Mouse (Mus musculus): ENCODE data around the gene Ptrh1. TPM values are rescaled to one million over a fixed set of nuclear protein-coding genes. Genes with fewer than 3 reads are reported as not detected.

Ptrh1 gene
- total RNA-seq, 2 experiments from 2014 or later: 2.6 to 4.2 TPM

DNA sequence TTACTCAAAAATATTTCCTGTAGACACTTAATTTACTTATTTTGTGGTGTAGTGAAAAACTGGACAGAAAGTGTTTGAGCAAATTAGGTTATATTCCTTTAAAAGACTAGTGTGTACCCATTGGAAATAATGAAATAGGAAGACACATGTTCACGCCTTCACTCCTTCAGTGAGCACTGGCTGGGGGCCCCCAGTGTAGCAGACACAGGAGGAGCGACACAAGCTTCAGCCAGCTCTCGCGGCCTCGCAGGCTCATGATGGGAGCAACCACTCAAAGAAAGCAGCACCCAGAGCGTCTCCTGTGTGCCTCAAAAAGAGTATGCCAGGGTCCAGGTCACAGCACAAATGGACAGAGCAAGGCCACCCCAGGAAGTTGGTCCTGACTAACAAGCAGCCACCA lies 50.2 kb downstream of the Ptrh1 start:
- intact Hi-C loops (cut with DNase I): no loop called here

More for the DNA sequence above, 50.2 kb downstream of the Ptrh1 start:
- no peak for DNase-seq (ENCODE audit: low spot score)

Other genes with a start within 250 kb of the Ptrh1 start
- 1 to 10 TPM; 7.8 to 9.2 TPM for gene Fam102a, start 240.5 kb upstream of the Ptrh1 start, total RNA-seq (2021)
- gene Dpm2, start 204.9 kb upstream of the Ptrh1 start, total RNA-seq (2021): 10 to 100 TPM; 18.6 to 23.3 TPM
- not detected for gene Pip5kl1, start 201.0 kb upstream of the Ptrh1 start, total RNA-seq (2021)
- not detected for gene 9430097D07Rik, start 200.1 kb upstream of the Ptrh1 start, total RNA-seq (2021)
- gene St6galnac4, start 188.7 kb upstream of the Ptrh1 start, total RNA-seq (2021): 10 to 100 TPM; 17.7 to 21.4 TPM
- gene St6galnac6, start 176.1 kb upstream of the Ptrh1 start, total RNA-seq (2021): 100 to 1,000 TPM; 104 to 110 TPM
- gene Ak1, start 154.0 kb upstream of the Ptrh1 start, total RNA-seq (2021): 100 to 1,000 TPM; 733 to 743 TPM
- gene Eng, start 129.2 kb upstream of the Ptrh1 start, total RNA-seq (2021): 100 to 1,000 TPM; 126 to 140 TPM
- gene Fpgs, start 71.6 kb upstream of the Ptrh1 start, total RNA-seq (2021): 1 to 10 TPM; 4.2 to 6.0 TPM
- 10 to 100 TPM; 23.4 to 26.4 TPM for gene Cdk9, start 62.7 kb upstream of the Ptrh1 start, total RNA-seq (2021)
- 10 to 100 TPM; 20.7 to 25.4 TPM for gene Sh2d3c, start 54.7 kb upstream of the Ptrh1 start, total RNA-seq (2021)
- not detected for gene 6330409D20Rik, start 34.8 kb upstream of the Ptrh1 start, total RNA-seq (2021)
- 1 to 10 TPM; 8.1 to 8.3 TPM for gene Tor2a, start 18.6 kb upstream of the Ptrh1 start, total RNA-seq (2021)
- gene Ttc16, start 153 bp upstream of the Ptrh1 start, total RNA-seq (2021): under 1 TPM; 0.10 to 0.17 TPM
- not detected for gene Cfap157, start 8.6 kb downstream of the Ptrh1 start, total RNA-seq (2021)
- gene Stxbp1, start 71.5 kb downstream of the Ptrh1 start, total RNA-seq (2021): 10 to 100 TPM; 11.0 to 11.7 TPM
- gene Fam129b, start 100.3 kb downstream of the Ptrh1 start, total RNA-seq (2021): 10 to 100 TPM; 23.8 to 31.9 TPM
- gene Rpl12, start 185.8 kb downstream of the Ptrh1 start, total RNA-seq (2021): 10 to 100 TPM; 54.8 to 58.8 TPM
- 10 to 100 TPM; 12.4 to 16.4 TPM for gene Lrsam1, start 185.8 kb downstream of the Ptrh1 start, total RNA-seq (2021)
- 10 to 100 TPM; 14.6 to 16.0 TPM for gene Slc2a8, start 206.3 kb downstream of the Ptrh1 start, total RNA-seq (2021)